Mouse (Mus musculus) hindbrain, embryonic 11.5 days (tissue): Measurements from ENCODE around the gene Cerk. TPM values are rescaled to one million over a fixed set of nuclear protein-coding genes. Genes with fewer than 3 reads are reported as not detected.
"Not testable (repeated sequence)": the region's sequence is repeated elsewhere in the genome, so short reads cannot be mapped to it uniquely, and the experiment has no call there.

Experiments used
- ATAC-seq: fragments of 200-750 bp; cut with Nextera tagmentation; 2 replicates; pipeline ENCODE4 v1.8.0; 2017; ENCODE audit warnings: mild to moderate bottlenecking, moderate TSS enrichment, moderate library complexity; ENCODE audit not compliant: low FRiP score
- DNase-seq: peaks from one replicate; pipeline ENCODE4 v3.0.0-alpha.2; 2015; ENCODE audit warnings: low spot score
- H3K27ac ChIP-seq: fragments of 300-500 bp; sonication (generic); 2 replicates; pipeline ENCODE4 v1.5.1; 2014; ENCODE audit warnings: mild to moderate bottlenecking, low read depth, low read length
- H3K27me3 ChIP-seq: fragments of 300-500 bp; sonication (generic); 2 replicates; pipeline ENCODE4 v1.6.1; 2014; ENCODE audit warnings: mild to moderate bottlenecking, low read length, moderate library complexity, mixed read lengths; ENCODE audit not compliant: control insufficient read depth, insufficient read depth
- H3K36me3 ChIP-seq: fragments of 300-500 bp; sonication (generic); 2 replicates; pipeline ENCODE4 v1.6.1; 2014; ENCODE audit warnings: mild to moderate bottlenecking, low read length, moderate library complexity, mixed read lengths; ENCODE audit not compliant: control insufficient read depth, insufficient read depth
- H3K4me1 ChIP-seq: fragments of 300-500 bp; sonication (generic); replicated peaks from 2 replicates; pipeline ENCODE4 v1.6.1; 2014; ENCODE audit warnings: low read length, mixed read lengths; ENCODE audit not compliant: control insufficient read depth, insufficient read depth
- H3K4me2 ChIP-seq: fragments of 300-500 bp; sonication (generic); replicated peaks from 2 replicates; pipeline ENCODE4 v1.6.1; 2014; ENCODE audit warnings: mild to moderate bottlenecking, low read depth, low read length
- H3K4me3 ChIP-seq: fragments of 300-500 bp; sonication (generic); 2 replicates; pipeline ENCODE4 v1.5.1; 2014; ENCODE audit warnings: low read depth, low read length
- H3K9ac ChIP-seq: fragments of 300-500 bp; sonication (generic); 2 replicates; pipeline ENCODE4 v1.6.1; 2014; ENCODE audit warnings: low read depth, low read length
- H3K9me3 ChIP-seq: fragments of 300-500 bp; sonication (generic); 2 replicates; pipeline ENCODE4 v1.6.1; 2016; ENCODE audit warnings: low read length; ENCODE audit not compliant: control insufficient read depth
- WGBS: fragments of 180-500 bp; shearing (Covaris S2); extraction: QIAGEN DNeasy Blood & Tissue Kit; methylation state at CpG from one replicate; pipeline ENCODE4 v1.1.7; 2014; 5-methylcytosine and 5-hydroxymethylcytosine counted together
- polyA plus RNA-seq: library from polyadenylated mRNA; unstranded; fragments of >200 nt; fragmentation: Nextera tagmentation; extraction: Ambion mirVana; gene quantifications from 2 replicates; pipeline ENCODE4 v1.2.1, GENCODE M21; 2014

Gene Cerk
- polyA plus RNA-seq, 1 experiment from 2014 or later, result 16.9 TPM

DNA sequence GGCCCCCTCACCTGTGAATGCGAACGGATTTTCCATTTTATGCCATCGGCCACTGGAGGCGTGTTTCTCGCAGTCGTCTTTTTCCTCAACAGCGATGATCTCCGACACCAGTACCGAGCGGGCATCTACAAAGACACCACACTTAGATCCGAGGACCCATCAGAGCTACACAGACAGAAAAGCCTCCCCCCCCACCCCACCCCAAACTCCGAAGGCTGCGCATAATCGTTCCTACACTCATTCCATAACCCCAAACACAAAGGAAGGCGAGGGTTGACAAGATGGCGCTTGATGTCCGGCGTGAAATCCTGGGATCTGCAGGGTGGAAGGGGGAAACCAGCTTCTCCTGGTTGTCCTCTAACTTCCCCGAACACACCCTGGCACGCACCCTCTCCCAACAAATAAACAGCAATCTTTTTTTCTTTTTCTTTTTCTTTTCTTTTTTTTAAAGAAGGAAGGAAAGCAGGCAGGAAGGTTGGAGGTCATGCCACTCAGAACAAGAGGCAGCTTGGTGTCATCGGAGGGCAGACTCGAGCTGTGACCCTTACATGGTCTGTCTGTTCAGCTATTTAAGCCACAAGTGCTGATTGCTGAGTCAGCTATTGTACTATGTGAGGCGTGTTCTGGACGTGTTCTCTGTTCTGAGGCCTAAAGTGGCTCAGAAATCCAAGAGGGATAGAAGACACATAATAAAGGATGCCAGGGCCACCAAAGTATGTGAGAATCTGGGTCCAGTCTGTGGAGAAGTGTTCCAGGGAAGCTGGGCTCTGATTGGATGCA lies 19.9 kb downstream of the Cerk start:
- 91% methylated on average over 24 of the region's 24 CpGs for WGBS

GRCm38 (mm10) chr15:86164718-86165345 lies 21.1 kb downstream of the Cerk start:
- WGBS, result 83% methylated on average over 21 of the region's 21 CpGs
- H3K9me3 ChIP-seq, result no peaks in the 10 kb centered on the region
- H3K27ac ChIP-seq, result no peak overlapping the region
- no peak overlapping the region for H3K4me3 ChIP-seq
- H3K9ac ChIP-seq, result no peak overlapping the region
- no peak overlapping the region for H3K4me2 ChIP-seq
- 0 out of 2 replicates have a peak, but pooled peaks cover 2% of the 10 kb centered on the region for H3K36me3 ChIP-seq
- DNase-seq, result no peak
- peaks cover 4% of the 10 kb centered on the region; the same call in 1 of the 2 replicates for H3K4me1 ChIP-seq
- H3K27me3 ChIP-seq, result no peaks in the 10 kb centered on the region
- ATAC-seq, result no peak

More for the DNA sequence above, 19.9 kb downstream of the Cerk start:
- Histone ChIP-seq H3K9ac (no peak overlapping the region), H3K4me2 (no peak overlapping the region), H3K4me1 (peaks cover 4% of the 10 kb centered on the region; the same call in 1 of the 2 replicates), H3K4me3 (no peak overlapping the region), H3K36me3 (0 out of 2 replicates have a peak, but pooled peaks cover 2% of the 10 kb centered on the region), H3K27ac (no peak overlapping the region), H3K9me3 (no peaks in the 10 kb centered on the region), H3K27me3 (no peaks in the 10 kb centered on the region)
- ATAC-seq (no peak), DNase-seq (no peak)

DNA sequence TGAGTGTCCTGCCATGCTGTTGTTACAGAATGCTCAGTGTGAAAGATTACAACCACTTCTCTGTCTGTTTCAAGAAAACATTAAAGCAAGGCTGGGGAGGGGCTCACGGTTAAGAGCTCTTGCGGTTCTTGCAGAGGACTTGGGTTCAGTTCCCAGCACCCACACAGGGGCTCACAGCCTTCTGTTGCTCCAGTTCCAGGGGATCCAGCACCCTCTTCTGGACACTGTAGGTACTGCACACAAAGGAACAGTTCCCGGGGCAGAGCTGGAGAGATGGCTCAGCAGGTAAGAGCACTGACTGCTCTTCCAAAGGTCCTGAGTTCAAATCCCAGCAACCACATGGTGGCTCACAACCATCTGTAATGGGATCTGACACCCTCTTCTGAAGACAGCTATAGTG lies 24.1 kb downstream of the Cerk start:
- not testable (repeated sequence) for H3K4me1 ChIP-seq, H3K27me3 ChIP-seq, H3K36me3 ChIP-seq, DNase-seq, H3K9me3 ChIP-seq, H3K9ac ChIP-seq, H3K27ac ChIP-seq, H3K4me3 ChIP-seq, ATAC-seq, H3K4me2 ChIP-seq
- 99% methylated on average over 3 of the region's 3 CpGs for WGBS

DNA sequence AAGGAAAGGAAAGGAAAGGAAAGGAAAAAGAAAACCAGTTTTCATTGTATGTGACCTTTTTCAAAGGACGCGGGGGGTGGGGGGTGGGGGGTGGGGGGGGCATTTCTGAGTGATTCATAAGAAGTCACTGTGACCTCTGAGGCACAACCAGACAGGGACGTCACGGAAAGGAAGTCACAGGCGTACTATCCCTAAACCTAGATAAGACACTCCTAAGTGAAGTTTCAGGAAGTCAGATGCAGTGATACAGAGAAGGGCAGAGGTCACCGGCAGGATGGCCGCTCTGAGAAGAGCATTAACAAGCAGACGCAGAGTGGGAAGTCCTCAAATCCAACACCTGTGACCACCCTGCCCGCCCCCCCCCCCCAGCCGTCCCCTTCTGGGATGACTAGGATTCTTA lies 25.0 kb downstream of the Cerk start:
- Histone ChIP-seq H3K9ac (no peak overlapping the region), H3K27me3 (no peaks in the 10 kb centered on the region), H3K4me3 (no peak overlapping the region), H3K4me1 (no peaks in the 10 kb centered on the region), H3K36me3 (0 out of 2 replicates have a peak, but pooled peaks cover 2% of the 10 kb centered on the region), H3K9me3 (no peaks in the 10 kb centered on the region), H3K27ac (no peak overlapping the region), H3K4me2 (no peak overlapping the region)
- DNase-seq, result no peak
- ATAC-seq, result no peak
- 90% methylated on average over 10 of the region's 10 CpGs for WGBS

- Histone ChIP-seq H3K36me3 (0 out of 2 replicates have a peak, but pooled peaks cover 2% of the 10 kb centered on the region), H3K27ac (no peak overlapping the region), H3K9ac (no peak overlapping the region), H3K4me3 (no peak overlapping the region), H3K4me1 (no peaks in the 10 kb centered on the region), H3K9me3 (no peaks in the 10 kb centered on the region), H3K27me3 (no peaks in the 10 kb centered on the region), H3K4me2 (no peak overlapping the region)
- WGBS, result 90% methylated on average over 5 of the region's 5 CpGs
- ATAC-seq, result no peak
- DNase-seq, result no peak
Measured at GRCm38 (mm10) chr15:86159719-86160118, 26.2 kb downstream of the Cerk start.

DNA sequence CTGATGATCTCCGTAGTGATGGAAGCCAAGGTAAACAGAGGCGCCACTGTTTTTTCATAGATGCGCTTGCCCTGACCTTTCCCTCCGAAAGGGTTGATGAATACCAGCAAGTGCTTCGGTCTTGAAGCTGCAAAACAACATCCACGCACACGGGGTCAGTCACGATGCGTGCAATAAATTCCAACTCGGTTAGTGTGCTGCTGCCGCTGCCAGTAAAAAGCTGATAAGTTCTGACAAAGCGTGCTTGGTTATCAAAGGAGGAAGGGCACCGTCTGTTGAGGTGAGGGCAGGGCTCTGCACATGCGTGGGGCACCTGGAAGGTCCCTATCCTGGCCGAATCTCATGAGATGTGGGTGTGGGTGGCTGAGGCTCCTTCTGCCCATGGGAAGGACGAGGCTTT lies 26.8 kb downstream of the Cerk start:
- Histone ChIP-seq H3K9ac (no peak overlapping the region), H3K4me1 (no peaks in the 10 kb centered on the region), H3K27me3 (no peaks in the 10 kb centered on the region), H3K9me3 (no peaks in the 10 kb centered on the region), H3K36me3 (0 out of 2 replicates have a peak, but pooled peaks cover 2% of the 10 kb centered on the region), H3K27ac (no peak overlapping the region), H3K4me2 (no peak overlapping the region), H3K4me3 (no peak overlapping the region)
- no peak for DNase-seq
- 86% methylated on average over 16 of the region's 16 CpGs for WGBS
- ATAC-seq, result no peak

DNA sequence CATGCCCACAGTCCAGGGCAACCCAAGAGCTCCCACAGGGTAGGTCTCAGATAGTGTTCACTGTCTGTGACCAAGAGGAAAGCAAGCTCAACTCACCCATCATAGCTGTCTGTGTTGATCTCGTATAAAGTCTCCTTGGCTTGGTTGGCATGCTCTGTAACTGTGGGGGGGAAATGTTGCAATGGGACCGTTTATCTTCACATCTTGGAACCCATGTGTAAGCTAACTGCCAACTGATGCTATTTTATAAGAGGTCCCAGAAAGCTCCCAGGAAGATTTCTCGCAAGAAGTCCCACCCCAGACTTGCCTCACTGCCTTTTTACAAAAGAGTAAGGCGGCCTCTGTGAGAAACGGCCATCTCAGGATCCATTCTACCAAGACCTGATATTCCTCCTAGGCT lies 29.4 kb downstream of the Cerk start:
- Histone ChIP-seq H3K36me3 (peaks cover 4% of the 10 kb centered on the region; the same call in 1 of the 2 replicates), H3K4me1 (no peaks in the 10 kb centered on the region), H3K27me3 (no peaks in the 10 kb centered on the region), H3K9ac (no peak overlapping the region), H3K9me3 (no peaks in the 10 kb centered on the region), H3K4me3 (no peak overlapping the region), H3K4me2 (no peak overlapping the region), H3K27ac (no peak overlapping the region)
- 73% methylated on average over 5 of the region's 5 CpGs for WGBS
- DNase-seq (no peak), ATAC-seq (no peak)

- ATAC-seq (no peak), DNase-seq (no peak)
- Histone ChIP-seq H3K9ac (no peak overlapping the region), H3K36me3 (peaks cover 4% of the 10 kb centered on the region; the same call in 1 of the 2 replicates), H3K27ac (no peak overlapping the region), H3K4me3 (no peak overlapping the region), H3K4me2 (no peak overlapping the region), H3K9me3 (no peaks in the 10 kb centered on the region), H3K4me1 (no peaks in the 10 kb centered on the region), H3K27me3 (no peaks in the 10 kb centered on the region)
- 85% methylated on average over 12 of the region's 12 CpGs for WGBS
Measured at GRCm38 (mm10) chr15:86153481-86153960, 32.4 kb downstream of the Cerk start.
